Mouse (Mus musculus) intestine, embryonic 14.5 days (tissue): ENCODE results near the gene Efcab7. TPM values are rescaled to one million over a fixed set of nuclear protein-coding genes. Genes with fewer than 3 reads are reported as not detected.
A peak's percentile ranks its signal among the peaks of the same experiment; 100 is the strongest.

Experiments used
- ATAC-seq: fragments of 200-750 bp; cut with Nextera tagmentation; replicated peaks from 2 replicates; pipeline ENCODE4 v1.8.0; 2017; ENCODE audit warnings: low read depth, moderate number of reproducible peaks, moderate TSS enrichment, moderate library complexity; ENCODE audit not compliant: low FRiP score, low TSS enrichment
- DNase-seq: peaks from one replicate; pipeline ENCODE4 v3.0.0-alpha.2; 2018; ENCODE audit warnings: low spot score
- H3K27ac ChIP-seq: fragments of 300-500 bp; sonication (generic); 2 replicates; pipeline ENCODE4 v1.5.1; 2014; ENCODE audit warnings: low read depth, mild to moderate bottlenecking, control low read depth
- H3K27me3 ChIP-seq: fragments of 300-500 bp; sonication (generic); replicated peaks from 2 replicates; pipeline ENCODE4 v1.6.1; 2014; ENCODE audit warnings: low read length, control low read depth; ENCODE audit not compliant: control insufficient read depth, insufficient read depth
- H3K36me3 ChIP-seq: fragments of 300-500 bp; sonication (generic); 2 replicates; pipeline ENCODE4 v1.6.1; 2014; ENCODE audit warnings: low read length, control low read depth; ENCODE audit not compliant: control insufficient read depth, insufficient read depth
- H3K4me1 ChIP-seq: fragments of 300-500 bp; sonication (generic); replicated peaks from 2 replicates; pipeline ENCODE4 v1.6.1; 2014; ENCODE audit warnings: low read length, control low read depth, mixed read lengths; ENCODE audit not compliant: control insufficient read depth, insufficient read depth
- H3K4me2 ChIP-seq: fragments of 300-500 bp; sonication (generic); 2 replicates; pipeline ENCODE4 v1.6.1; 2014; ENCODE audit warnings: low read length
- H3K4me3 ChIP-seq: fragments of 300-500 bp; sonication (generic); 2 replicates; pipeline ENCODE4 v1.5.1; 2014; ENCODE audit warnings: low read depth, low read length, control low read depth, mixed read lengths
- H3K9ac ChIP-seq: fragments of 300-500 bp; sonication (generic); 2 replicates; pipeline ENCODE4 v1.6.1; 2014; ENCODE audit warnings: mild to moderate bottlenecking, low read length
- H3K9me3 ChIP-seq: fragments of 300-500 bp; sonication (generic); 2 replicates; pipeline ENCODE4 v1.6.1; 2016; ENCODE audit warnings: low read length, control low read depth; ENCODE audit not compliant: control insufficient read depth
- WGBS: fragments of 180-500 bp; shearing (Covaris S2); extraction: QIAGEN DNeasy Blood & Tissue Kit; methylation state at CpG from one replicate; pipeline ENCODE4 v1.1.7; 2014; 5-methylcytosine and 5-hydroxymethylcytosine counted together
- polyA plus RNA-seq: library from polyadenylated mRNA; unstranded; fragments of >200 nt; fragmentation: Nextera tagmentation; extraction: Ambion mirVana; gene quantifications from 2 replicates; pipeline ENCODE4 v1.2.1, GENCODE M21; 2014

The Efcab7 gene
- polyA plus RNA-seq, 1 experiment from 2014 or later: 19.2 TPM

- Histone ChIP-seq H3K4me1 (peaks cover 4% of the 10 kb centered on the region; the same call in 1 of the 2 replicates), H3K36me3 (no peaks in the 10 kb centered on the region), H3K4me3 (no peak overlapping the region), H3K4me2 (no peak overlapping the region), H3K9ac (no peak overlapping the region), H3K27me3 (no peaks in the 10 kb centered on the region), H3K27ac (no peak overlapping the region), H3K9me3 (no peaks in the 10 kb centered on the region)
- DNase-seq: no peak
- ATAC-seq: no peak
- 92% methylated on average over 5 of the region's 5 CpGs for WGBS
These were observed 107.3 kb downstream of the Efcab7 start for GRCm38 (mm10) chr4:99936278-99936677.

- H3K27ac ChIP-seq: no peak overlapping the region; the same call in 1 of the 2 replicates
- no peaks in the 10 kb centered on the region for H3K27me3 ChIP-seq
- no peaks in the 10 kb centered on the region for H3K36me3 ChIP-seq
- no peaks in the 10 kb centered on the region for H3K9me3 ChIP-seq
- H3K4me1 ChIP-seq: peaks cover 4% of the 10 kb centered on the region
- ATAC-seq (no peak), DNase-seq (no peak)
- no peak overlapping the region for H3K4me3 ChIP-seq
- H3K4me2 ChIP-seq: no peak overlapping the region
- no peak overlapping the region for H3K9ac ChIP-seq
- 56% methylated on average over 16 of the region's 16 CpGs for WGBS
These were observed 110.9 kb downstream of the Efcab7 start for GRCm38 (mm10) chr4:99939711-99940505.

- DNase-seq (no peak), ATAC-seq (0 out of 2 replicates have a peak, but pooled peaks have one; percentile 18)
- Histone ChIP-seq H3K36me3 (no peaks in the 10 kb centered on the region), H3K9me3 (no peaks in the 10 kb centered on the region), H3K4me1 (peaks cover 4% of the 10 kb centered on the region), H3K4me3 (no peak overlapping the region), H3K9ac (no peak overlapping the region), H3K27me3 (no peaks in the 10 kb centered on the region), H3K4me2 (no peak overlapping the region), H3K27ac (no peak overlapping the region)
- 63% methylated on average over 10 of the region's 10 CpGs for WGBS
These were observed 112.8 kb downstream of the Efcab7 start for GRCm38 (mm10) chr4:99941655-99942414.

GRCm38 (mm10) chr4:99944606-99945005, 115.6 kb downstream of the Efcab7 start:
- WGBS: 71% methylated on average over 2 of the region's 2 CpGs
- Histone ChIP-seq H3K4me2 (no peak overlapping the region), H3K9me3 (no peaks in the 10 kb centered on the region), H3K36me3 (no peaks in the 10 kb centered on the region), H3K9ac (no peak overlapping the region), H3K27me3 (no peaks in the 10 kb centered on the region), H3K4me3 (no peak overlapping the region), H3K27ac (no peak overlapping the region), H3K4me1 (peaks cover 2% of the 10 kb centered on the region)
- DNase-seq (no peak), ATAC-seq (no peak)

GRCm38 (mm10) chr4:99945011-99945410, 116.0 kb downstream of the Efcab7 start:
- Histone ChIP-seq H3K9ac (no peak overlapping the region), H3K27ac (no peak overlapping the region), H3K9me3 (no peaks in the 10 kb centered on the region), H3K4me2 (no peak overlapping the region), H3K36me3 (no peaks in the 10 kb centered on the region), H3K4me3 (no peak overlapping the region), H3K4me1 (no peaks in the 10 kb centered on the region; the same call in none of the 2 replicates), H3K27me3 (no peaks in the 10 kb centered on the region)
- 94% methylated on average over 7 of the region's 7 CpGs for WGBS
- DNase-seq (no peak), ATAC-seq (no peak)

GRCm38 (mm10) chr4:99946516-99946915, 117.5 kb downstream of the Efcab7 start:
- no peak overlapping the region for H3K9ac ChIP-seq
- no peak overlapping the region for H3K27ac ChIP-seq
- H3K4me1 ChIP-seq: no peaks in the 10 kb centered on the region; the same call in 1 of the 2 replicates
- H3K36me3 ChIP-seq: no peaks in the 10 kb centered on the region
- H3K27me3 ChIP-seq: no peaks in the 10 kb centered on the region
- WGBS: 80% methylated on average over 2 of the region's 2 CpGs
- ATAC-seq (no peak), DNase-seq (no peak)
- H3K4me3 ChIP-seq: no peak overlapping the region
- no peak overlapping the region for H3K4me2 ChIP-seq
- H3K9me3 ChIP-seq: no peaks in the 10 kb centered on the region

GRCm38 (mm10) chr4:99947192-99947591, 118.2 kb downstream of the Efcab7 start:
- Histone ChIP-seq H3K4me1 (no peaks in the 10 kb centered on the region; the same call in 1 of the 2 replicates), H3K27me3 (no peaks in the 10 kb centered on the region), H3K4me3 (no peak overlapping the region), H3K36me3 (no peaks in the 10 kb centered on the region), H3K4me2 (no peak overlapping the region), H3K9ac (no peak overlapping the region), H3K9me3 (no peaks in the 10 kb centered on the region), H3K27ac (no peak overlapping the region)
- ATAC-seq (no peak), DNase-seq (peak; percentile 55)
- WGBS: 50% methylated on average over 1 of the region's 1 CpGs

GRCm38 (mm10) chr4:99947896-99948295, 118.9 kb downstream of the Efcab7 start:
- no peaks in the 10 kb centered on the region for H3K9me3 ChIP-seq
- H3K36me3 ChIP-seq: no peaks in the 10 kb centered on the region
- DNase-seq (no peak), ATAC-seq (no peak)
- H3K27me3 ChIP-seq: no peaks in the 10 kb centered on the region
- no peak overlapping the region for H3K4me2 ChIP-seq
- no peak overlapping the region for H3K27ac ChIP-seq
- H3K9ac ChIP-seq: no peak overlapping the region
- no peak overlapping the region for H3K4me3 ChIP-seq
- WGBS: 82% methylated on average over 1 of the region's 1 CpGs
- no peaks in the 10 kb centered on the region for H3K4me1 ChIP-seq
